Mouse (Mus musculus) ovary, postnatal 36 days (tissue): ENCODE data around the gene Mboat2.

Experiments
- DNase-seq: peaks from one replicate; pipeline ENCODE4 v3.0.0; 2022; ENCODE audit warnings: low spot score, mixed read lengths

The Mboat2 gene

GRCm38 (mm10) chr12:25012555-25013540 lies 182.2 kb downstream of the Mboat2 start:
- no peak for DNase-seq
